Mouse (Mus musculus) MEL (cell line): Measurements from ENCODE around the gene Rab7b. TPM values are rescaled to one million over a fixed set of nuclear protein-coding genes. Genes with fewer than 3 reads are reported as not detected.

Source experiments
- DNase-seq: peaks from one replicate; pipeline ENCODE4 v3.0.0; 2011; ENCODE audit warnings: low read depth, low spot score
- H3K27ac ChIP-seq: 2 replicates; pipeline ENCODE4 v1.5.1; 2012; ENCODE audit warnings: low read depth, mild to moderate bottlenecking, control low read depth, low read length, moderate library complexity; ENCODE audit not compliant: control insufficient read depth
- H3K27me3 ChIP-seq, 2 experiments: fragments of 150-350 bp in 1 of 2; sonication (generic) in 1 of 2; 2 replicates each; pipeline ENCODE4 v1.6.1; 2012; ENCODE audit warnings: low read length in 2 of 2, mild to moderate bottlenecking in 2 of 2, improper control_type of control experiment in 1 of 2, moderate library complexity in 1 of 2; ENCODE audit not compliant: insufficient read depth in 2 of 2, control insufficient read depth in 1 of 2
- H3K36me3 ChIP-seq, 2 experiments: 2 replicates each; pipeline ENCODE4 v1.6.1; 2012 to 2014; ENCODE audit warnings: low read length in 2 of 2, improper control_type of control experiment in 1 of 2, inconsistent platforms in 1 of 2, mild to moderate bottlenecking in 1 of 2; ENCODE audit not compliant: insufficient read depth in 2 of 2, control insufficient read depth in 1 of 2
- H3K4me1 ChIP-seq, 2 experiments: fragments of 150-350 bp in 1 of 2; sonication (generic) in 1 of 2; 2 replicates each; pipeline ENCODE4 v1.6.1; 2012; ENCODE audit warnings: low read length in 2 of 2, improper control_type of control experiment in 1 of 2, mild to moderate bottlenecking in 1 of 2; ENCODE audit not compliant: insufficient read depth in 2 of 2, control insufficient read depth in 1 of 2
- H3K4me3 ChIP-seq, 2 experiments: fragments of 150-350 bp in 1 of 2; sonication (generic) in 1 of 2; 2 replicates each; pipeline ENCODE4 v1.5.1; 2012; ENCODE audit warnings: low read depth in 2 of 2, low read length in 2 of 2, mild to moderate bottlenecking in 2 of 2, moderate library complexity in 2 of 2, control low read depth in 1 of 2, improper control_type of control experiment in 1 of 2; ENCODE audit not compliant: control insufficient read depth in 1 of 2, insufficient read depth in 1 of 2
- H3K79me2 ChIP-seq: 2 replicates; pipeline ENCODE4 v1.6.1; 2012; ENCODE audit warnings: mild to moderate bottlenecking, low read length, moderate library complexity; ENCODE audit not compliant: control insufficient read depth, poor library complexity, insufficient read depth
- H3K9ac ChIP-seq: 2 replicates; pipeline ENCODE4 v1.6.1; 2012; ENCODE audit warnings: low read depth, mild to moderate bottlenecking, control low read depth, low read length, moderate library complexity; ENCODE audit not compliant: control insufficient read depth, poor library complexity, severe bottlenecking
- H3K9me3 ChIP-seq: fragments of 150-350 bp; sonication (generic); replicated peaks from 2 replicates; pipeline ENCODE4 v1.6.1; 2012; ENCODE audit warnings: mild to moderate bottlenecking, low read length, improper control_type of control experiment, moderate library complexity; ENCODE audit not compliant: insufficient read depth
- BHLHE40 ChIP-seq: IDR thresholded peaks from 2 replicates; pipeline ENCODE4 v1.6.1; 2012; ENCODE audit warnings: low read depth, mild to moderate bottlenecking, inconsistent platforms, low read length, improper control_type of control experiment, borderline replicate concordance
- ELF1 ChIP-seq: IDR thresholded peaks from 2 replicates; pipeline ENCODE4 v1.6.1; 2014; ENCODE audit warnings: low read depth, mild to moderate bottlenecking, inconsistent platforms, low read length, improper control_type of control experiment, moderate library complexity
- EP300 ChIP-seq, 2 experiments: IDR thresholded peaks; 2 replicates each; pipeline ENCODE4 v1.6.1; 2011; ENCODE audit warnings: improper control_type of control experiment in 2 of 2, low read length in 2 of 2, low read depth in 1 of 2, mild to moderate bottlenecking in 1 of 2
- ETS1 ChIP-seq: IDR thresholded peaks from 2 replicates; pipeline ENCODE4 v1.6.1; 2012; ENCODE audit warnings: low read depth, mild to moderate bottlenecking, inconsistent platforms, low read length, improper control_type of control experiment, moderate library complexity
- JUND ChIP-seq: IDR thresholded peaks from 2 replicates; pipeline ENCODE4 v1.6.1; 2011; ENCODE audit warnings: low read depth, mild to moderate bottlenecking, improper control_type of control experiment, low read length
- KAT2A ChIP-seq: conservative IDR thresholded peaks from 2 replicates; pipeline ENCODE4 v1.6.1; 2012; ENCODE audit warnings: low read depth, low read length, improper control_type of control experiment, inconsistent platforms
- MAFK ChIP-seq: IDR thresholded peaks from 2 replicates; pipeline ENCODE4 v1.6.1; 2011; ENCODE audit warnings: low read depth, mild to moderate bottlenecking, low read length, improper control_type of control experiment, borderline replicate concordance
- MAX ChIP-seq: IDR thresholded peaks from 2 replicates; pipeline ENCODE4 v1.6.1; 2011; ENCODE audit warnings: low read length, improper control_type of control experiment
- MYB ChIP-seq: IDR thresholded peaks from 2 replicates; pipeline ENCODE4 v1.6.1; 2011; ENCODE audit warnings: mild to moderate bottlenecking, low read depth, low read length, improper control_type of control experiment
- MYC ChIP-seq: IDR thresholded peaks from 2 replicates; pipeline ENCODE4 v1.6.1; 2011; ENCODE audit warnings: low read depth, mild to moderate bottlenecking, low read length, improper control_type of control experiment, moderate library complexity
- POLR2AphosphoS5 ChIP-seq: IDR thresholded peaks from 2 replicates; pipeline ENCODE4 v1.6.1; 2012; ENCODE audit warnings: low read depth, borderline replicate concordance, mild to moderate bottlenecking, inconsistent platforms, low read length, moderate library complexity, mixed read lengths
- SMC3 ChIP-seq: IDR thresholded peaks from 2 replicates; pipeline ENCODE4 v1.6.1; 2011; ENCODE audit warnings: low read depth, low read length, improper control_type of control experiment
- TCF12 ChIP-seq: IDR thresholded peaks from 2 replicates; pipeline ENCODE4 v1.6.1; 2014; ENCODE audit warnings: low read depth, mild to moderate bottlenecking, inconsistent platforms, low read length, improper control_type of control experiment, moderate library complexity
- USF1 ChIP-seq: IDR thresholded peaks from 2 replicates; pipeline ENCODE4 v1.6.1; 2014; ENCODE audit warnings: low read depth, mild to moderate bottlenecking, inconsistent platforms, low read length, improper control_type of control experiment, moderate library complexity
- USF2 ChIP-seq, 2 experiments: IDR thresholded peaks; 2 replicates each; pipeline ENCODE4 v1.6.1; 2011 to 2012; ENCODE audit warnings: improper control_type of control experiment in 2 of 2, low read length in 2 of 2, borderline replicate concordance in 1 of 2, inconsistent platforms in 1 of 2, low read depth in 1 of 2, mild to moderate bottlenecking in 1 of 2; ENCODE audit not compliant: insufficient read depth in 1 of 2
- ZKSCAN1 ChIP-seq: IDR thresholded peaks from 2 replicates; pipeline ENCODE4 v1.6.1; 2012; ENCODE audit warnings: low read depth, mild to moderate bottlenecking, inconsistent platforms, low read length, improper control_type of control experiment, moderate library complexity
- ZMIZ1 ChIP-seq: IDR thresholded peaks from 2 replicates; pipeline ENCODE4 v1.6.1; 2012; ENCODE audit warnings: low read depth, mild to moderate bottlenecking, inconsistent platforms, low read length, improper control_type of control experiment, moderate library complexity
- ZNF384 ChIP-seq: IDR thresholded peaks from 2 replicates; pipeline ENCODE4 v1.6.1; 2012; ENCODE audit warnings: low read depth, mild to moderate bottlenecking, inconsistent platforms, low read length, improper control_type of control experiment
- polyA plus RNA-seq, 2 experiments: library from polyadenylated mRNA; stranded (reverse) in 1 of 2; unstranded in 1 of 2; fragments of >175 nt in 1 of 2; fragments of >200 nt in 1 of 2; gene quantifications; 2 replicates each; pipeline versions ENCODE4 v1.2.1 to v1.2.4; 2012; ENCODE audit warnings: low replicate concordance in 2 of 2, low read depth in 1 of 2; ENCODE audit not compliant: insufficient read length in 2 of 2, insufficient read depth in 1 of 2, missing spikeins in 1 of 2
- total RNA-seq: library from RNA; depleted of rRNA; stranded (reverse); fragments of 300-350 nt; gene quantifications from 2 replicates; pipeline ENCODE4 v1.2.3, GENCODE M21; 2012

Rab7b gene
- total and polyA plus RNA-seq, 3 experiments, result 0.21 to 0.23 TPM; not detected in 1

DNA sequence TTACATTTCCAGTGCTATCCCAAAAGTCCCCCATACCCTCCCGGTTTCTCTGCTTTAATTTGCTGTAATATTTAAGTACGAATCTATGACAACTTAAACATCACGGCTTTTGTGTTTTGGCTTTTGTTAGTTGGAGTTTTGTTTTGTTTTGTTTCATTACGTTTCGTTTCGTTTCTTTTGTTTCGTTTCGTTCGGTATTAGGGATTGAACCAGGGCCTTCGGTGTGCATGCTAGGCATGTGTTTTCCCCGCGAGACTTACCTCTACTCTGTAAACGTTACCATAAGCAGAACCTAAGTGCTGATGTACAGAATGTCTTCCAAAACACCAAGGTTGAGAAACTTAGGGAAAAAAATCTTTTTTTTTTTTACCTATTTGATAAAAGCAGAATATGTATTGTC is 46.9 kb upstream of the Rab7b start:
- Histone ChIP-seq H3K27ac (no peak overlapping the region), H3K9ac (no peak overlapping the region), H3K4me3 (no peak overlapping the region), H3K4me1 (peaks cover 13 to 15% of the 10 kb centered on the region in 2 experiments), H3K27me3 (no peaks in the 10 kb centered on the region), H3K36me3 (peaks cover 0 to 17% of the 10 kb centered on the region in 2 experiments; a peak in 2 of 4 replicates), H3K79me2 (peaks cover 4% of the 10 kb centered on the region; the same call in 1 of the 2 replicates), H3K9me3 (no peaks in the 10 kb centered on the region)
- DNase-seq, result no peak
- TF ChIP-seq TCF12, result no peak
- no peak for TF ChIP-seq MAX
- no peak for TF ChIP-seq MYC
- TF ChIP-seq JUND, result no peak
- no peak for TF ChIP-seq MAFK
- TF ChIP-seq BHLHE40, result no peak
- no peak for TF ChIP-seq ZKSCAN1
- TF ChIP-seq POLR2AphosphoS5, result no peak
- no peak for TF ChIP-seq ETS1
- no peak for TF ChIP-seq ELF1
- TF ChIP-seq KAT2A, result no peak
- TF ChIP-seq ZNF384, result no peak
- TF ChIP-seq ZMIZ1, result no peak
- no peak for TF ChIP-seq USF2 (IDR thresholded peaks at IDR 0.05; ENCODE audit: borderline replicate concordance in 1 of 2, insufficient read depth in 1 of 2, low read depth in 1 of 2, low read length in 2 of 2)
- no peak for TF ChIP-seq MYB
- TF ChIP-seq USF1, result no peak
- no peak for TF ChIP-seq EP300 (IDR thresholded peaks at IDR 0.05; ENCODE audit: low read depth in 1 of 2, low read length in 2 of 2)

- Histone ChIP-seq H3K4me1 (peaks cover 13 to 15% of the 10 kb centered on the region in 2 experiments), H3K4me3 (no peak overlapping the region)
These were observed 46.2 kb upstream of the Rab7b start for GRCm38 (mm10) chr1:131642251-131642650.

More at GRCm38 (mm10) chr1:131642251-131642650, 46.2 kb upstream of the Rab7b start:
- no peak for DNase-seq
- H3K27me3 ChIP-seq, result no peaks in the 10 kb centered on the region
- peaks cover 4% of the 10 kb centered on the region; the same call in 1 of the 2 replicates for H3K79me2 ChIP-seq
- H3K9ac ChIP-seq, result no peak overlapping the region
- peaks cover 0 to 17% of the 10 kb centered on the region in 2 experiments; a peak in 2 of 4 replicates for H3K36me3 ChIP-seq
- no peak overlapping the region for H3K27ac ChIP-seq
- H3K9me3 ChIP-seq, result no peaks in the 10 kb centered on the region
- no peak for TF ChIP-seq SMC3
